Mouse (Mus musculus) hindbrain, embryonic 16.5 days (tissue): ENCODE data around the gene Dnah6. TPM values are rescaled to one million over a fixed set of nuclear protein-coding genes. Genes with fewer than 3 reads are reported as not detected.

ENCODE experiments used
- ATAC-seq: fragments of 200-750 bp; cut with Nextera tagmentation; 2 replicates; pipeline ENCODE4 v1.8.0; 2017; ENCODE audit warnings: moderate TSS enrichment, moderate library complexity
- H3K27ac ChIP-seq: fragments of 300-500 bp; sonication (generic); 2 replicates; pipeline ENCODE4 v1.5.1; 2014; ENCODE audit warnings: low read depth, mild to moderate bottlenecking, control low read depth, low read length, moderate library complexity
- H3K27me3 ChIP-seq: fragments of 300-500 bp; sonication (generic); replicated peaks from 2 replicates; pipeline ENCODE4 v1.6.1; 2014; ENCODE audit warnings: low read length; ENCODE audit not compliant: control insufficient read depth, insufficient read depth
- H3K36me3 ChIP-seq: fragments of 300-500 bp; sonication (generic); 2 replicates; pipeline ENCODE4 v1.6.1; 2014; ENCODE audit warnings: mild to moderate bottlenecking, low read length, moderate library complexity, mixed read lengths; ENCODE audit not compliant: control insufficient read depth, insufficient read depth
- H3K4me1 ChIP-seq: fragments of 300-500 bp; sonication (generic); 2 replicates; pipeline ENCODE4 v1.6.1; 2014; ENCODE audit warnings: low read depth, low read length; ENCODE audit not compliant: control insufficient read depth, insufficient read depth
- H3K4me2 ChIP-seq: fragments of 300-500 bp; sonication (generic); 2 replicates; pipeline ENCODE4 v1.6.1; 2014; ENCODE audit warnings: mild to moderate bottlenecking, low read length, control low read depth, moderate library complexity
- H3K4me3 ChIP-seq: fragments of 300-500 bp; sonication (generic); 2 replicates; pipeline ENCODE4 v1.5.1; 2014; ENCODE audit warnings: mild to moderate bottlenecking, low read length, control low read depth, moderate library complexity
- H3K9ac ChIP-seq: fragments of 300-500 bp; sonication (generic); 2 replicates; pipeline ENCODE4 v1.6.1; 2014; ENCODE audit warnings: low read depth, mild to moderate bottlenecking, control low read depth, low read length, moderate library complexity
- H3K9me3 ChIP-seq: fragments of 300-500 bp; sonication (generic); 2 replicates; pipeline ENCODE4 v1.6.1; 2014; ENCODE audit warnings: mild to moderate bottlenecking, low read length, moderate library complexity; ENCODE audit not compliant: control insufficient read depth
- WGBS: fragments of 180-500 bp; shearing (Covaris S2); extraction: QIAGEN DNeasy Blood & Tissue Kit; methylation state at CpG from one replicate; pipeline ENCODE4 v1.1.7; 2014; 5-methylcytosine and 5-hydroxymethylcytosine counted together
- polyA plus RNA-seq: library from polyadenylated mRNA; unstranded; fragments of >200 nt; fragmentation: Nextera tagmentation; extraction: Ambion mirVana; gene quantifications from 2 replicates; pipeline ENCODE4 v1.2.1, GENCODE M21; 2015

Dnah6 gene
- polyA plus RNA-seq, 1 experiment from 2014 or later: 0.43 TPM

GRCm38 (mm10) chr6:73071214-73071613 is 150.2 kb downstream of the Dnah6 start:
- Histone ChIP-seq H3K27me3 (no peaks in the 10 kb centered on the region), H3K27ac (no peak overlapping the region), H3K4me3 (no peak overlapping the region), H3K36me3 (no peaks in the 10 kb centered on the region), H3K9ac (no peak overlapping the region), H3K9me3 (no peaks in the 10 kb centered on the region), H3K4me2 (no peak overlapping the region), H3K4me1 (no peaks in the 10 kb centered on the region)
- no peak for ATAC-seq
- whole genome bisulfite sequencing: 79% methylated on average over 3 of the region's 3 CpGs

GRCm38 (mm10) chr6:73070663-73071062 is 150.8 kb downstream of the Dnah6 start:
- H3K36me3 ChIP-seq: no peaks in the 10 kb centered on the region
- no peak overlapping the region for H3K27ac ChIP-seq
- no peaks in the 10 kb centered on the region for H3K4me1 ChIP-seq
- no peaks in the 10 kb centered on the region for H3K9me3 ChIP-seq
- 75% methylated on average over 6 of the region's 6 CpGs for WGBS
- no peak overlapping the region for H3K9ac ChIP-seq
- H3K4me2 ChIP-seq: no peak overlapping the region
- no peaks in the 10 kb centered on the region for H3K27me3 ChIP-seq
- H3K4me3 ChIP-seq: no peak overlapping the region
- no peak for ATAC-seq

GRCm38 (mm10) chr6:73064551-73064950 is 156.9 kb downstream of the Dnah6 start:
- Histone ChIP-seq H3K4me1 (no peaks in the 10 kb centered on the region), H3K27ac (no peak overlapping the region), H3K4me3 (no peak overlapping the region), H3K27me3 (no peaks in the 10 kb centered on the region), H3K36me3 (no peaks in the 10 kb centered on the region), H3K4me2 (no peak overlapping the region), H3K9ac (no peak overlapping the region), H3K9me3 (no peaks in the 10 kb centered on the region)
- no peak for ATAC-seq
- 87% methylated on average over 3 of the region's 3 CpGs for WGBS

GRCm38 (mm10) chr6:73059596-73060121 is 161.8 kb downstream of the Dnah6 start:
- no peak overlapping the region for H3K4me3 ChIP-seq
- no peaks in the 10 kb centered on the region for H3K36me3 ChIP-seq
- H3K4me2 ChIP-seq: no peak overlapping the region
- no peak for ATAC-seq
- H3K4me1 ChIP-seq: no peaks in the 10 kb centered on the region
- no peaks in the 10 kb centered on the region for H3K27me3 ChIP-seq
- WGBS: 78% methylated on average over 7 of the region's 7 CpGs
- H3K9ac ChIP-seq: no peak overlapping the region
- peaks cover 7% of the 10 kb centered on the region for H3K9me3 ChIP-seq
- no peak overlapping the region for H3K27ac ChIP-seq

- Histone ChIP-seq H3K4me1 (no peaks in the 10 kb centered on the region), H3K27ac (no peak overlapping the region), H3K27me3 (no peaks in the 10 kb centered on the region), H3K4me2 (no peak overlapping the region), H3K9ac (no peak overlapping the region), H3K9me3 (peaks cover 7% of the 10 kb centered on the region), H3K36me3 (no peaks in the 10 kb centered on the region), H3K4me3 (no peak overlapping the region)
- 90% methylated on average over 4 of the region's 4 CpGs for WGBS
- ATAC-seq: no peak
Measured at GRCm38 (mm10) chr6:73059162-73059561, 162.3 kb downstream of the Dnah6 start.

GRCm38 (mm10) chr6:73055347-73055746 is 166.1 kb downstream of the Dnah6 start:
- Histone ChIP-seq H3K27ac (no peak overlapping the region), H3K4me2 (no peak overlapping the region), H3K9me3 (peaks cover 7% of the 10 kb centered on the region), H3K9ac (no peak overlapping the region), H3K36me3 (no peaks in the 10 kb centered on the region), H3K4me1 (no peaks in the 10 kb centered on the region), H3K4me3 (no peak overlapping the region), H3K27me3 (no peaks in the 10 kb centered on the region)
- 95% methylated on average over 6 of the region's 6 CpGs for whole genome bisulfite sequencing
- ATAC-seq: no peak

- no peaks in the 10 kb centered on the region for H3K36me3 ChIP-seq
- H3K27ac ChIP-seq: no peak overlapping the region
- H3K4me1 ChIP-seq: no peaks in the 10 kb centered on the region
- H3K9ac ChIP-seq: no peak overlapping the region
- H3K9me3 ChIP-seq: peaks cover 7% of the 10 kb centered on the region
- H3K4me3 ChIP-seq: no peak overlapping the region
- WGBS: 94% methylated on average over 6 of the region's 6 CpGs
- H3K4me2 ChIP-seq: no peak overlapping the region
- no peaks in the 10 kb centered on the region for H3K27me3 ChIP-seq
- ATAC-seq: no peak
Measured at GRCm38 (mm10) chr6:73054807-73055206, 166.6 kb downstream of the Dnah6 start.

GRCm38 (mm10) chr6:73053526-73053925 is 167.9 kb downstream of the Dnah6 start:
- 93% methylated on average over 9 of the region's 9 CpGs for WGBS

GRCm38 (mm10) chr6:73047259-73047658 is 174.2 kb downstream of the Dnah6 start:
- Histone ChIP-seq H3K4me3 (no peak overlapping the region), H3K27me3 (no peaks in the 10 kb centered on the region), H3K4me2 (no peak overlapping the region), H3K36me3 (no peaks in the 10 kb centered on the region), H3K9me3 (no peaks in the 10 kb centered on the region), H3K9ac (no peak overlapping the region), H3K27ac (no peak overlapping the region), H3K4me1 (no peaks in the 10 kb centered on the region)
- WGBS: 86% methylated on average over 7 of the region's 7 CpGs
- no peak for ATAC-seq

More at GRCm38 (mm10) chr6:73053526-73053925, 167.9 kb downstream of the Dnah6 start:
- Histone ChIP-seq H3K9ac (no peak overlapping the region), H3K27me3 (no peaks in the 10 kb centered on the region), H3K4me3 (no peak overlapping the region), H3K4me1 (no peaks in the 10 kb centered on the region), H3K27ac (no peak overlapping the region), H3K36me3 (no peaks in the 10 kb centered on the region), H3K4me2 (no peak overlapping the region), H3K9me3 (peaks cover 7% of the 10 kb centered on the region)
- no peak for ATAC-seq

GRCm38 (mm10) chr6:73045944-73046343 is 175.5 kb downstream of the Dnah6 start:
- Histone ChIP-seq H3K4me2 (no peak overlapping the region), H3K27ac (no peak overlapping the region), H3K4me3 (no peak overlapping the region), H3K4me1 (no peaks in the 10 kb centered on the region), H3K9ac (no peak overlapping the region), H3K36me3 (no peaks in the 10 kb centered on the region), H3K9me3 (no peaks in the 10 kb centered on the region), H3K27me3 (no peaks in the 10 kb centered on the region)
- WGBS: 76% methylated on average over 3 of the region's 3 CpGs
- no peak for ATAC-seq
